In the genomic region with DNA sequence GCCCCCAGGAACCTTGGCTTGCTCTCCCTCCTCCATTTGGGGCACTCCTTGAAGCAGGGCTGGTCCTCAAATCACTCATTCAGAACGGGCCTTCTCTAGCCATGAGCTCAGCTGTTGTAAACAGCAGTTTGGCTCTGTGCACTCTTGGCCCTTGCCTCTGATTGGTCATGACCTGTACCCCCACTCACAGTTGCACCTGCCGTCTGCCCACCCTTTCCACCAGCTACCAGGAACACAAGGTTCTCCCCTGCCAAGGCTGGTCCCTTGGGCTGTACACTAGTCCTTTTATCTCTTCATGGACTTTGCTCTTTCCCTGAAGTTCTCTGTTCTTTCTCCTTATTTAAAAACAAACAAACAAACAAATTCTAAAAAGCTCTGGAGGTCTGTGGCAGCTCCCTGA, we compare ENCODE assay signal across 25 mouse cellular contexts. TPM values are rescaled to one million over a fixed set of nuclear protein-coding genes. Genes with fewer than 3 reads are reported as not detected.
DNase-seq lines count a peak whose midpoint lies in the region; ATAC-seq and TF ChIP-seq lines count a peak whose summit lies in the region.
"Had no signal": no experiment of that assay in that cellular context is flagged by ENCODE, and none has a peak within 500 bp of the region (broad histone marks: within the 10 kb centered on the region; RNA-seq: fewer than 3 reads in every experiment).

No protein-coding gene starts in this region.

- no peak for TF ChIP-seq CTCF in midbrain, postnatal 0 days (IDR thresholded peaks at IDR 0.05)

- H3K9me3 ChIP-seq in hindbrain, embryonic 10.5 days = no peaks in the 10 kb centered on the region
- H3K9me3 ChIP-seq in hindbrain, embryonic 11.5 days (ENCODE audit: control insufficient read depth, low read length) = no peaks in the 10 kb centered on the region
- H3K9me3 ChIP-seq in kidney, embryonic 16.5 days (ENCODE audit: low read length) = no peaks in the 10 kb centered on the region
- no peaks in the 10 kb centered on the region for H3K9me3 ChIP-seq in midbrain, embryonic 10.5 days (replicated peaks)
- no peaks in the 10 kb centered on the region for H3K9me3 ChIP-seq in midbrain, postnatal 0 days (ENCODE audit: low read length)
- H3K9me3 ChIP-seq: embryonic facial prominence, embryonic 13.5 days; embryonic facial prominence, embryonic 15.5 days; forebrain, embryonic 13.5 days; forebrain, embryonic 15.5 days had no signal

- H3K4me1 ChIP-seq in hindbrain, embryonic 10.5 days (replicated peaks) = peaks cover 40% of the 10 kb centered on the region
- H3K4me1 ChIP-seq in hindbrain, embryonic 11.5 days (replicated peaks; ENCODE audit: control insufficient read depth, insufficient read depth, low read length) = peaks cover 5% of the 10 kb centered on the region; the same call in 1 of the 2 replicates
- peaks cover 20% of the 10 kb centered on the region for H3K4me1 ChIP-seq in kidney, embryonic 16.5 days (ENCODE audit: insufficient read depth, low read length)
- H3K4me1 ChIP-seq in midbrain, embryonic 10.5 days = peaks cover 43% of the 10 kb centered on the region
- no peaks in the 10 kb centered on the region for H3K4me1 ChIP-seq in midbrain, postnatal 0 days (ENCODE audit: insufficient read depth, low read length)

- H3K4me2 ChIP-seq in hindbrain, embryonic 11.5 days (replicated peaks; ENCODE audit: low read depth, low read length) = no peak overlapping the region
- no peak overlapping the region for H3K4me2 ChIP-seq in kidney, embryonic 16.5 days (replicated peaks; ENCODE audit: low read depth, low read length)
- H3K4me2 ChIP-seq in midbrain, postnatal 0 days (ENCODE audit: low read depth, low read length, poor library complexity, severe bottlenecking) = no peak overlapping the region
- H3K4me2 ChIP-seq: embryonic facial prominence, embryonic 13.5 days; embryonic facial prominence, embryonic 15.5 days; forebrain, embryonic 13.5 days; forebrain, embryonic 15.5 days had no signal

- WGBS in hindbrain, embryonic 10.5 days = 77% methylated on average over 2 of the region's 2 CpGs
- 77% methylated on average over 2 of the region's 2 CpGs for WGBS in hindbrain, embryonic 11.5 days
- WGBS in kidney, embryonic 16.5 days = 37% methylated on average over 2 of the region's 2 CpGs
- WGBS in midbrain, embryonic 10.5 days = 89% methylated on average over 2 of the region's 2 CpGs
- WGBS in midbrain, postnatal 0 days = 67% methylated on average over 2 of the region's 2 CpGs

- H3K27me3 ChIP-seq in hindbrain, embryonic 10.5 days (ENCODE audit: insufficient read depth, poor library complexity, severe bottlenecking) = peaks cover 91% of the 10 kb centered on the region
- H3K27me3 ChIP-seq in hindbrain, embryonic 11.5 days (ENCODE audit: control insufficient read depth, insufficient read depth, low read length) = 0 out of 2 replicates have a peak, but pooled peaks cover 2% of the 10 kb centered on the region
- no peaks in the 10 kb centered on the region for H3K27me3 ChIP-seq in kidney, embryonic 16.5 days (ENCODE audit: insufficient read depth, low read length)
- peaks cover 52% of the 10 kb centered on the region for H3K27me3 ChIP-seq in midbrain, embryonic 10.5 days (ENCODE audit: low read depth, poor library complexity, severe bottlenecking)
- H3K27me3 ChIP-seq in midbrain, postnatal 0 days (ENCODE audit: insufficient read depth, low read length) = no peaks in the 10 kb centered on the region
- H3K27me3 ChIP-seq: embryonic facial prominence, embryonic 13.5 days; embryonic facial prominence, embryonic 15.5 days; forebrain, embryonic 13.5 days; forebrain, embryonic 15.5 days had no signal

- no peak overlapping the region for H3K4me3 ChIP-seq in hindbrain, embryonic 10.5 days
- no peak overlapping the region for H3K4me3 ChIP-seq in hindbrain, embryonic 11.5 days (ENCODE audit: low read depth, low read length)
- no peak overlapping the region for H3K4me3 ChIP-seq in kidney, embryonic 16.5 days (ENCODE audit: low read length)
- H3K4me3 ChIP-seq in midbrain, embryonic 10.5 days = no peak overlapping the region
- no peak overlapping the region for H3K4me3 ChIP-seq in midbrain, postnatal 0 days (ENCODE audit: low read depth, low read length)
- H3K4me3 ChIP-seq: embryonic facial prominence, embryonic 13.5 days; embryonic facial prominence, embryonic 15.5 days; erythroblast, embryonic 14.5 days; forebrain, embryonic 13.5 days; forebrain, embryonic 15.5 days had no signal

- H3K9ac ChIP-seq in hindbrain, embryonic 11.5 days (ENCODE audit: low read depth, low read length) = no peak overlapping the region
- no peak overlapping the region for H3K9ac ChIP-seq in kidney, embryonic 16.5 days (replicated peaks; ENCODE audit: low read length)
- no peak overlapping the region for H3K9ac ChIP-seq in midbrain, postnatal 0 days (replicated peaks; ENCODE audit: low read length, poor library complexity, severe bottlenecking)
- H3K9ac ChIP-seq: embryonic facial prominence, embryonic 13.5 days; embryonic facial prominence, embryonic 15.5 days; forebrain, embryonic 13.5 days; forebrain, embryonic 15.5 days had no signal

- H3K36me3 ChIP-seq in hindbrain, embryonic 10.5 days = no peaks in the 10 kb centered on the region
- H3K36me3 ChIP-seq in hindbrain, embryonic 11.5 days (ENCODE audit: control insufficient read depth, insufficient read depth, low read length) = no peaks in the 10 kb centered on the region
- no peaks in the 10 kb centered on the region for H3K36me3 ChIP-seq in kidney, embryonic 16.5 days (ENCODE audit: insufficient read depth, low read length)
- H3K36me3 ChIP-seq in midbrain, embryonic 10.5 days = no peaks in the 10 kb centered on the region
- 0 out of 2 replicates have a peak, but pooled peaks cover 4% of the 10 kb centered on the region for H3K36me3 ChIP-seq in midbrain, postnatal 0 days (ENCODE audit: insufficient read depth, low read length)
- H3K36me3 ChIP-seq: embryonic facial prominence, embryonic 13.5 days; embryonic facial prominence, embryonic 15.5 days; forebrain, embryonic 15.5 days had no signal

- no peak for DNase-seq in hindbrain, embryonic 10.5 days (ENCODE audit: low spot score)
- no peak for DNase-seq in hindbrain, embryonic 11.5 days (ENCODE audit: low spot score)
- peak; percentile 45 for DNase-seq in kidney, adult 9 months
- DNase-seq in midbrain, embryonic 10.5 days (ENCODE audit: low spot score) = no peak
- DNase-seq in midbrain, postnatal 0 days (ENCODE audit: low spot score) = no peak
- DNase-seq: adrenal gland, adult 2 months; adrenal gland, postnatal 10 days; adrenal gland, postnatal 25 days; cerebellum, adult 11 months; cerebellum, adult 18-20 months; cerebellum, adult 8-10 months; cerebellum, adult 9-11 months; cerebellum, postnatal 14 days; cerebellum, postnatal 36 days; embryo, embryonic 11 days had no signal

- no peak for ATAC-seq in hindbrain, embryonic 11.5 days (ENCODE audit: low FRiP score)
- no peak for ATAC-seq in kidney, embryonic 16.5 days (ENCODE audit: low FRiP score, low TSS enrichment)
- no peak for ATAC-seq in midbrain, postnatal 0 days (ENCODE audit: low FRiP score)
- ATAC-seq: forebrain, embryonic 13.5 days; forebrain, embryonic 15.5 days had no signal

- 0 out of 2 replicates have a peak overlapping the region, but pooled peaks have one; percentile 10 for H3K27ac ChIP-seq in hindbrain, embryonic 10.5 days
- H3K27ac ChIP-seq in hindbrain, embryonic 11.5 days (ENCODE audit: low read depth, low read length) = no peak overlapping the region
- H3K27ac ChIP-seq in kidney, embryonic 16.5 days (ENCODE audit: low read length) = no peak overlapping the region
- 0 out of 2 replicates have a peak overlapping the region, but pooled peaks have one; percentile 13 for H3K27ac ChIP-seq in midbrain, embryonic 10.5 days (replicated peaks)
- no peak overlapping the region for H3K27ac ChIP-seq in midbrain, postnatal 0 days (ENCODE audit: low read depth, low read length)
- H3K27ac ChIP-seq: embryonic facial prominence, embryonic 13.5 days; embryonic facial prominence, embryonic 15.5 days had no signal

RNA-seq across cellular contexts. Expression of a gene that starts 40.3 kb away (rescaled TPM):
- 0.52 and 1.0 TPM in 2 replicates for polyA plus RNA-seq in hindbrain, embryonic 10.5 days (2016; fragmentation: Nextera tagmentation; extraction: Ambion mirVana)
- polyA plus RNA-seq in hindbrain, embryonic 11.5 days (2014; fragmentation: Nextera tagmentation; extraction: Ambion mirVana) = 0.13 TPM in 1 of 2 replicates, not detected in the other
- 17.9 and 19.7 TPM in 2 replicates for polyA plus RNA-seq in kidney, embryonic 16.5 days (2015; fragmentation: Nextera tagmentation; extraction: Ambion mirVana)
- polyA plus RNA-seq in midbrain, embryonic 10.5 days (2016; fragmentation: Nextera tagmentation; extraction: Ambion mirVana) = 2.2 and 3.5 TPM in 2 replicates
- 0.88 and 2.6 TPM in 2 replicates for total RNA-seq in midbrain, postnatal 0 days (2014; rRNA removed)
- polyA plus RNA-seq in midbrain, postnatal 0 days (2015; fragmentation: Nextera tagmentation; extraction: Ambion mirVana) = 0.58 and 0.64 TPM in 2 replicates
- total RNA-seq: adrenal gland, adult 2 months; adrenal gland, postnatal 10 days; adrenal gland, postnatal 25 days; common myeloid progenitor, adult 5-6 weeks; ES-E14; MEL had no signal
- polyA plus RNA-seq: adrenal gland, adult 2 months; C2C12; erythroblast, embryonic 14.5 days had no signal

Comparison
In these comparisons a context has a peak if more than half of its experiments do, and no peak if none do; other contexts are left out.
1. H3K27ac ChIP-seq: peak in hindbrain, embryonic 10.5 days (single experiment) and midbrain, embryonic 10.5 days (single experiment); none in hindbrain, embryonic 11.5 days (single experiment), kidney, embryonic 16.5 days (single experiment) and midbrain, postnatal 0 days (single experiment).